Mouse (Mus musculus) megakaryocyte, embryonic 14.5 days (primary cell): ENCODE measurements around the gene Gm13277.
"Not testable (repeated sequence)": the region's sequence is repeated elsewhere in the genome, so short reads cannot be mapped to it uniquely, and the experiment has no call there.

Source experiments
- FLI1 ChIP-seq: IDR thresholded peaks from 2 replicates; pipeline ENCODE4 v1.6.1; 2012; ENCODE audit warnings: low read length, inconsistent platforms, mixed read lengths
- GATA1 ChIP-seq: IDR thresholded peaks from 3 replicates; pipeline ENCODE4 v1.6.1; 2012; ENCODE audit warnings: mixed read lengths, low read length, inconsistent platforms, borderline replicate concordance

GRCm38 (mm10) chr4:88759610-88760268, 28.7 kb upstream of the Gm13277 start, which contains the start of gene Gm13283:
- not testable (repeated sequence) for TF ChIP-seq GATA1, FLI1
